10 mouse cellular contexts compared by ENCODE assay signal in genomic region chr8:12396501-12397345, GRCm38 (mm10). TPM values are rescaled to one million over a fixed set of nuclear protein-coding genes. Genes with fewer than 3 reads are reported as not detected.
A peak's percentile ranks its signal among the peaks of the same experiment; 100 is the strongest.
DNase-seq lines count a peak whose midpoint lies in the region; ATAC-seq lines count a peak whose summit lies in the region.
"Had no signal": no experiment of that assay in that cellular context is flagged by ENCODE, and none has a peak within 500 bp of the region (broad histone marks: within the 10 kb centered on the region; RNA-seq: fewer than 3 reads in every experiment).

No protein-coding gene starts in this region.

- WGBS in heart, embryonic 14.5 days: under 1% methylated on average over 113 of the region's 118 CpGs
- WGBS in hindbrain, embryonic 10.5 days: under 1% methylated on average over 113 of the region's 118 CpGs
- under 1% methylated on average over 92 of the region's 118 CpGs for WGBS in midbrain, embryonic 12.5 days

- peak overlapping the region; percentile 22 to 34 for H3K4me3 ChIP-seq in heart, embryonic 14.5 days (ENCODE audit: control insufficient read depth in 1 of 2, insufficient read depth in 1 of 2, low read depth in 1 of 2, low read length in 2 of 2)
- peak overlapping the region; percentile 78 for H3K4me3 ChIP-seq in hindbrain, embryonic 10.5 days
- peak overlapping the region; percentile 86 for H3K4me3 ChIP-seq in midbrain, embryonic 12.5 days

- DNase-seq in heart, postnatal 36 days: no peak
- DNase-seq in ZHBTc4 (ENCODE audit: low read depth, low spot score): peak; percentile 69
- peak; percentile 74 for DNase-seq in hindbrain, embryonic 10.5 days (ENCODE audit: low spot score)
- no peak for DNase-seq in right cerebral cortex, postnatal 36 days (ENCODE audit: low spot score in 2 of 2)
- no peak for DNase-seq in cerebellum, adult 18-20 months
- DNase-seq in spleen, postnatal 14 days (ENCODE audit: low spot score in 2 of 2): no peak
- DNase-seq: thymus, adult 18-20 months had no signal

- no peak overlapping the region for H3K27ac ChIP-seq in heart, embryonic 14.5 days (replicated peaks in 1 of 2; ENCODE audit: control insufficient read depth in 1 of 2, insufficient read depth in 1 of 2, low read depth in 2 of 2, low read length in 2 of 2)
- H3K27ac ChIP-seq in hindbrain, embryonic 10.5 days: peak overlapping the region; percentile 94
- peak overlapping the region; percentile 95 for H3K27ac ChIP-seq in midbrain, embryonic 12.5 days (replicated peaks)

- H3K27me3 ChIP-seq in heart, embryonic 14.5 days (ENCODE audit: control insufficient read depth, insufficient read depth, low read length): peaks cover 100% of the 10 kb centered on the region
- peaks cover 90% of the 10 kb centered on the region for H3K27me3 ChIP-seq in hindbrain, embryonic 10.5 days (ENCODE audit: insufficient read depth, poor library complexity, severe bottlenecking)
- H3K27me3 ChIP-seq in midbrain, embryonic 12.5 days: peaks cover 67% of the 10 kb centered on the region

- H3K4me2 ChIP-seq in heart, embryonic 14.5 days (ENCODE audit: low read length): peak overlapping the region; percentile 45
- H3K4me2 ChIP-seq in midbrain, embryonic 12.5 days (replicated peaks): peak overlapping the region; percentile 72

- no peaks in the 10 kb centered on the region for H3K36me3 ChIP-seq in heart, embryonic 14.5 days (ENCODE audit: control insufficient read depth, insufficient read depth, low read length)
- H3K36me3 ChIP-seq in hindbrain, embryonic 10.5 days: peaks cover 15% of the 10 kb centered on the region
- no peaks in the 10 kb centered on the region for H3K36me3 ChIP-seq in midbrain, embryonic 12.5 days

- H3K9ac ChIP-seq in heart, embryonic 14.5 days (ENCODE audit: low read length): no peak overlapping the region
- peak overlapping the region; percentile 97 for H3K9ac ChIP-seq in midbrain, embryonic 12.5 days (replicated peaks)

- no peak for ATAC-seq in heart, embryonic 14.5 days (ENCODE audit: insufficient number of reproducible peaks, insufficient read depth, low FRiP score, low read depth)
- ATAC-seq in midbrain, embryonic 12.5 days (ENCODE audit: low FRiP score, low read depth): no peak

- no peaks in the 10 kb centered on the region for H3K9me3 ChIP-seq in heart, embryonic 14.5 days (ENCODE audit: control insufficient read depth, low read length)
- no peaks in the 10 kb centered on the region for H3K9me3 ChIP-seq in hindbrain, embryonic 10.5 days
- no peaks in the 10 kb centered on the region for H3K9me3 ChIP-seq in midbrain, embryonic 12.5 days

- H3K4me1 ChIP-seq in heart, embryonic 14.5 days (ENCODE audit: control insufficient read depth in 2 of 2, insufficient read depth in 2 of 2, low read length in 2 of 2): peaks cover 4 to 23% of the 10 kb centered on the region in 2 experiments; a peak in 3 of 4 replicates
- peaks cover 74% of the 10 kb centered on the region for H3K4me1 ChIP-seq in hindbrain, embryonic 10.5 days (replicated peaks)
- peaks cover 48% of the 10 kb centered on the region for H3K4me1 ChIP-seq in midbrain, embryonic 12.5 days

- intact Hi-C loops in heart, postnatal 36 days (cut with DNase I): loop anchor here (5.0 kb wide), 1 partner anchor 166 kb away; no protein-coding TSS in a partner anchor

RNA-seq across cellular contexts. Expression of gene Sox1, which starts 1.6 kb away (rescaled TPM):
- not detected in 2 replicates for polyA plus RNA-seq in heart, embryonic 14.5 days (2014; fragmentation: Nextera tagmentation; extraction: Ambion mirVana)
- total RNA-seq in heart, postnatal 36 days (2021): not detected
- 2.5 and 2.6 TPM in 2 replicates for polyA plus RNA-seq in hindbrain, embryonic 10.5 days (2016; fragmentation: Nextera tagmentation; extraction: Ambion mirVana)
- polyA plus RNA-seq in midbrain, embryonic 12.5 days (2016; fragmentation: Nextera tagmentation; extraction: Ambion mirVana): 6.5 and 8.4 TPM in 2 replicates
- total RNA-seq: liver, adult 2 months had no signal
- polyA plus RNA-seq: liver, adult 2 months had no signal

Comparison
In these comparisons a context has a peak if more than half of its experiments do, and no peak if none do; other contexts are left out.
1. H3K27ac ChIP-seq: peak in hindbrain, embryonic 10.5 days (single experiment) and midbrain, embryonic 12.5 days (single experiment); none in heart, embryonic 14.5 days (0 of 2).
2. H3K4me3 ChIP-seq: peak in every context shown above with its lines; median percentile 86 in midbrain, embryonic 12.5 days; 78 in hindbrain, embryonic 10.5 days; 28 in heart, embryonic 14.5 days.
3. DNase-seq: peak in ZHBTc4 (single experiment) and hindbrain, embryonic 10.5 days (single experiment); none in heart, postnatal 36 days (0 of 2), right cerebral cortex, postnatal 36 days (0 of 2), cerebellum, adult 18-20 months (0 of 2) and spleen, postnatal 14 days (0 of 2).